Mouse (Mus musculus) thymus, adult 2 months (tissue): ENCODE data around the gene Kmt2a.
A peak's percentile ranks its signal among the peaks of the same experiment; 100 is the strongest.

Source experiments
- CTCF ChIP-seq: fragments of 200-500 bp; IDR thresholded peaks from 2 replicates; pipeline ENCODE4 v1.5.1; 2012; ENCODE audit warnings: mild to moderate bottlenecking, control low read depth, low read length, moderate library complexity, borderline replicate concordance; ENCODE audit not compliant: control insufficient read depth, poor library complexity, insufficient read depth; ENCODE audit errors: extremely low read depth
- POLR2A ChIP-seq: fragments of 200-500 bp; IDR thresholded peaks from 2 replicates; pipeline ENCODE4 v1.6.1; 2012; ENCODE audit warnings: mild to moderate bottlenecking, low read length, control low read depth, moderate library complexity; ENCODE audit not compliant: control insufficient read depth, poor library complexity, insufficient read depth; ENCODE audit errors: extremely low read depth

- peak; percentile 33; the same call in 1 of the 2 replicates for TF ChIP-seq CTCF
- TF ChIP-seq POLR2A, result 0 out of 2 replicates have a peak, but pooled peaks have one; percentile 2
Observed at GRCm38 (mm10) chr9:44880309-44881081, 601 bp downstream of the Kmt2a start.
